Mouse (Mus musculus): ENCODE measurements around the gene Rab38. TPM values are rescaled to one million over a fixed set of nuclear protein-coding genes. Genes with fewer than 3 reads are reported as not detected.

Gene Rab38
- total RNA-seq, 2 experiments from 2014 or later: not detected

- Histone ChIP-seq H3K27ac (no peak overlapping the region), H3K4me3 (no peak overlapping the region)
- intact Hi-C loops (cut with DNase I): no loop called here
- no peak for DNase-seq
- TF ChIP-seq CTCF (IDR thresholded peaks at IDR 0.05): no peak
These were observed 15.3 kb downstream of the Rab38 start for GRCm38 (mm10) chr7:88445320-88445903.

- no peak for DNase-seq
- TF ChIP-seq CTCF (IDR thresholded peaks at IDR 0.05): no peak
- intact Hi-C loops (cut with DNase I): no loop called here
- Histone ChIP-seq H3K4me3 (no peak overlapping the region), H3K27ac (no peak overlapping the region)
These were observed 23.2 kb downstream of the Rab38 start for GRCm38 (mm10) chr7:88453234-88453633.

GRCm38 (mm10) chr7:88457827-88458226 is 27.8 kb downstream of the Rab38 start:
- no peak for DNase-seq
- no peak overlapping the region for H3K27ac ChIP-seq
- intact Hi-C loops (cut with DNase I): no loop called here
- no peak overlapping the region for H3K4me3 ChIP-seq
- no peak for TF ChIP-seq CTCF (IDR thresholded peaks at IDR 0.05)

DNA sequence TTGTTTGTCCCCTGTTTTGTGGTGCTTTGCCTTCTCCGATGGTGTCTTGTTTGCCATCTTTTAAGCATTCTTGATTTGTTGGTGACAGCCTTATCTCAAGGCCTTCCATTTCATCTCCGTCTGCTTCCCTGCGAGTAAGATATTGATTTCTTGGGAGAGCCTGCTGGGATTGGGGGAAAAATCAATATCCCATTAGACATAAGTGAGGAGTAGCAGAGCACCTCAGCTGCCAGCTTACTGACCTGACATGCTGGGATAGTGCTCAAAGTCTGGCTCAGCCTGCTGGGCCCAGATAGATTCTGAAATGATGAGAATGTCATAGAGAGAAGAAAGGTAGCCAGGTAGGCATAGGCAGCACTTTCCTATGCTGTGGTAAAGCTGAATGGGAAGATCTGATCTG is 37.7 kb downstream of the Rab38 start:
- TF ChIP-seq CTCF (IDR thresholded peaks at IDR 0.05): no peak
- Histone ChIP-seq H3K4me3 (no peak overlapping the region), H3K27ac (no peak overlapping the region)
- intact Hi-C loops (cut with DNase I): no loop called here
- DNase-seq: no peak

- TF ChIP-seq CTCF (IDR thresholded peaks at IDR 0.05): no peak
- Histone ChIP-seq H3K27ac (no peak overlapping the region), H3K4me3 (no peak overlapping the region)
- no peak for DNase-seq
- intact Hi-C loops (cut with DNase I): no loop called here
These were observed 52.1 kb downstream of the Rab38 start for GRCm38 (mm10) chr7:88482110-88482619.

GRCm38 (mm10) chr7:88482628-88483027 is 52.6 kb downstream of the Rab38 start:
- Histone ChIP-seq H3K4me3 (no peak overlapping the region), H3K27ac (no peak overlapping the region)
- intact Hi-C loops (cut with DNase I): no loop called here
- DNase-seq: no peak
- TF ChIP-seq CTCF (IDR thresholded peaks at IDR 0.05): no peak

DNA sequence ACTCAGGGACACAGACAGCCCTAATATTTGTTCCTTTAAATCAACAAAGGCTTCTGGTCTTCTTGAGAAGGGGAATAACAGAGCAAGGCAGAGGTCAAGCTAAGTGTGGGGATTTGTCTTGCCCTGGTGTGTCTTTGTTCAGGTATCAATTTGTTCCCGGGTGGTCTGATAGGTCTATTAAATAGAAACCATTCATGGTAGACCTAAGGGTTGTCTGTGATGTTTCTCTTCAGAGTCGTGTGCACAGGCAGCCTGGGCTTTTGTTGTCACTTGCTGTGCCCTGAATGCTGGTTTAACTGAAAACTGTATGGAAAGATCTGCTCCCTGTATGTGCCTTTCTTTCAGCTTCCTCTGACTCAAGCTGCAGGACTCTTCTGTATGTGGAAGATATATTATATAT is 60.9 kb downstream of the Rab38 start:
- no peak overlapping the region for H3K27ac ChIP-seq
- DNase-seq: no peak
- no peak overlapping the region for H3K4me3 ChIP-seq
- intact Hi-C loops (cut with DNase I): no loop called here
- TF ChIP-seq CTCF (IDR thresholded peaks at IDR 0.05): no peak

DNA sequence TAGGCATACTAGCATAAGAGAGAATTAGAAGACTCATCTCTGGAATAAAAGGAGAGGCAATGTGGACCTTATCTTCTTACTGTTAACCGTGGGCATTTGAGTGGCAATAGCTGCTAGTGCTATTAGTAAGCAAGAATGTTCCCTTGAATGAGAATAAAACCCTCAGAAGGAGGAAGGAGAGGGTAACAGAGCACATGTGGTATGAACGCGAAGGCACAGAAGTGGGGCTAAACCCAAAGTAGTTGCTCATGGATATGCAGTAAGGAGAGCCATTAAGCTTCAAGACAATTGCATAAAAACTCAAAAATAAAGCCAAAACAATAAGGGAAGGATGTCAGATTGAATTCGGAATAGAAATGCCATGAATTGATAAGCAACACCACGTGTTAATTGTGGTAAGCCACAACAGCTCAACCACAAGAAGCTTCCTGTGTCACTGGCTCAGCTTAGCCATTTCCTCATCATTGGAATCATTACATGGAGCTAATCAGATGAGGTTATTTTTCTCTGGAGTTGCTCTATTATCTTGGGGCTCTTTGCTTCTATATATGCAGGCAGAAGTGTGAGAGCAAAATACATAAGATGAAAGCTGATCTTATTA is 72.2 kb downstream of the Rab38 start:
- DNase-seq: no peak

GRCm38 (mm10) chr7:88509748-88510147 is 79.7 kb downstream of the Rab38 start:
- intact Hi-C loops (cut with DNase I): no loop called here
- Histone ChIP-seq H3K27ac (no peak overlapping the region), H3K4me3 (no peak overlapping the region)
- DNase-seq: no peak
- TF ChIP-seq CTCF (IDR thresholded peaks at IDR 0.05): no peak

More for the DNA sequence above, 72.2 kb downstream of the Rab38 start:
- Histone ChIP-seq H3K27ac (no peak overlapping the region), H3K4me3 (no peak overlapping the region)
- TF ChIP-seq CTCF (IDR thresholded peaks at IDR 0.05): no peak
- intact Hi-C loops (cut with DNase I): no loop called here

GRCm38 (mm10) chr7:88522481-88522880 is 92.4 kb downstream of the Rab38 start:
- intact Hi-C loops (cut with DNase I): no loop called here
- no peak overlapping the region for H3K4me3 ChIP-seq
- H3K27ac ChIP-seq: no peak overlapping the region
- DNase-seq: no peak
- no peak for TF ChIP-seq CTCF (IDR thresholded peaks at IDR 0.05)

GRCm38 (mm10) chr7:88527100-88527671 is 97.1 kb downstream of the Rab38 start:
- intact Hi-C loops (cut with DNase I): no loop called here
- no peak for TF ChIP-seq CTCF (IDR thresholded peaks at IDR 0.05)

GRCm38 (mm10) chr7:88536127-88536531 is 106.1 kb downstream of the Rab38 start:
- no peak for TF ChIP-seq CTCF (IDR thresholded peaks at IDR 0.05)
- no peak for DNase-seq
- no peak overlapping the region for H3K4me3 ChIP-seq
- intact Hi-C loops (cut with DNase I): no loop called here
- no peak overlapping the region for H3K27ac ChIP-seq

More at GRCm38 (mm10) chr7:88527100-88527671, 97.1 kb downstream of the Rab38 start:
- Histone ChIP-seq H3K4me3 (no peak overlapping the region), H3K27ac (no peak overlapping the region)
- no peak for DNase-seq

DNA sequence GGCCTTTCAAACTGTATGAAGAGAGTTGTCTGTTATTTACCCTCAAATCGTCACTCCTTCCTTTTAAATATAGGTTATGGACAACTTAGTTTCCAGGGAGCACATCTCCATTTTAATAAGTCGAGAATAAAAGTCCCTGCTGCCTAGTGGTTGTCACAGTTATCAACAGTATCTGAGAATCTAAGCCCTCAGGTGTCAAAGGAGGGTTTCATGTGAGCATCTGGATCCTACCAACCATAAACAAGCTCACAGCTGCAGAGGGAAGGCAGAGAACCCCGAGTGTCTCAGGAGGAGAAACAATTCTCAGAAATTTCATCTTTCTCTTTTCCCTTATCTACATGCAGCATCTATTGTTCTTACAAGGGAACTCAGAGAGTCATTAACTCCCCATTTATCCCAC is 106.7 kb downstream of the Rab38 start:
- no peak for TF ChIP-seq CTCF (IDR thresholded peaks at IDR 0.05)
- intact Hi-C loops (cut with DNase I): no loop called here
- no peak overlapping the region for H3K27ac ChIP-seq
- DNase-seq: no peak
- H3K4me3 ChIP-seq: no peak overlapping the region

Other genes with a start within 250 kb of the Rab38 start
- gene Ctsc, start 152.2 kb upstream of the Rab38 start, total RNA-seq (2021): 10 to 100 TPM; 41.6 to 50.7 TPM

Measured in gastrocnemius, adult 2 months (tissue).